Mouse (Mus musculus): ENCODE data around the gene Itgav. TPM values are rescaled to one million over a fixed set of nuclear protein-coding genes. Genes with fewer than 3 reads are reported as not detected.
A peak's percentile ranks its signal among the peaks of the same experiment; 100 is the strongest.

The Itgav gene
- polyA plus RNA-seq (2015; fragmentation: Nextera tagmentation; extraction: Ambion mirVana), result 19.9 and 20.5 TPM in 2 replicates

GRCm38 (mm10) chr2:83723921-83724826, at the start of gene Itgav:
Itgav (plus strand) TSS chr2:83724397.
- Histone ChIP-seq H3K4me3 (ENCODE audit: low read depth, low read length) (peak within 1 kb of the TSS; percentile 56), H3K4me1 (ENCODE audit: control insufficient read depth, insufficient read depth, low read length) (peaks cover 8% of the 10 kb centered on the region), H3K9ac (ENCODE audit: low read depth, low read length) (peak within 1 kb of the TSS; percentile 62), H3K27ac (ENCODE audit: low read length) (peak within 1 kb of the TSS; percentile 72), H3K9me3 (replicated peaks; ENCODE audit: control insufficient read depth, low read length, poor library complexity, severe bottlenecking) (no peaks in the 10 kb centered on the region), H3K4me2 (ENCODE audit: low read length) (peak within 1 kb of the TSS; percentile 93), H3K27me3 (ENCODE audit: control insufficient read depth, insufficient read depth, low read depth, low read length) (no peaks in the 10 kb centered on the region; the same call in 1 of the 2 replicates), H3K36me3 (ENCODE audit: control insufficient read depth, insufficient read depth, low read length) (no peaks in the 10 kb centered on the region)
- WGBS, result under 1% methylated on average over 66 of the region's 84 CpGs
- peak; percentile 96 for ATAC-seq

DNA sequence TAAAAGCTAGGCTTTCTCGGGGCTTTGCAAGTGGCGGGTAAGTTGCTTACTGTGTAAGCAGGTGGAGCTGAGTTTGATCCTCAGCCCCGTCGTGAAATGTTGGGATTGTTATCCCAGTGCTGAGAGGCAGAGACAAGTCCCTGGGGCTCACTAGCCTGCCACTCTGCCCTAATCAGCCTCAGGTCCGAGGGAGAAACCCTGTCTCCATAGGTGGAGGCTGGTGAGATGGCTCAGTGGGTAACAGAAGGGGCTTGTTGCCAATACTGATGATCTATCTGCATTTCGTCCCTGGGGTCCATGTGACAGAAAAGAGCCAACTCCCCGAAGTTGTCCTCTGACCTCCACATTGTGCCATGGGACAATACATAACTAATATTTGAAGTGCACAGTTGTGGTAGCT, 49.8 kb upstream of the Itgav start:
- 0 out of 2 replicates have a peak, but pooled peaks cover 2% of the 10 kb centered on the region for H3K36me3 ChIP-seq (ENCODE audit: control insufficient read depth, insufficient read depth, low read length)
- H3K27me3 ChIP-seq (ENCODE audit: control insufficient read depth, insufficient read depth, low read depth, low read length), result no peaks in the 10 kb centered on the region
- no peak overlapping the region for H3K9ac ChIP-seq (ENCODE audit: low read depth, low read length)
- H3K4me2 ChIP-seq (ENCODE audit: low read length), result no peak overlapping the region
- no peaks in the 10 kb centered on the region for H3K4me1 ChIP-seq (ENCODE audit: control insufficient read depth, insufficient read depth, low read length)
- no peak overlapping the region for H3K4me3 ChIP-seq (ENCODE audit: low read depth, low read length)
- ATAC-seq, result no peak
- WGBS, result 74% methylated on average over 7 of the region's 7 CpGs
- H3K9me3 ChIP-seq (replicated peaks; ENCODE audit: control insufficient read depth, low read length, poor library complexity, severe bottlenecking), result no peaks in the 10 kb centered on the region
- no peak overlapping the region for H3K27ac ChIP-seq (ENCODE audit: low read length)

GRCm38 (mm10) chr2:83674896-83675295, 49.3 kb upstream of the Itgav start:
- Histone ChIP-seq H3K27ac (ENCODE audit: low read length) (no peak overlapping the region), H3K27me3 (ENCODE audit: control insufficient read depth, insufficient read depth, low read depth, low read length) (no peaks in the 10 kb centered on the region), H3K4me1 (ENCODE audit: control insufficient read depth, insufficient read depth, low read length) (no peaks in the 10 kb centered on the region), H3K4me3 (ENCODE audit: low read depth, low read length) (no peak overlapping the region), H3K9me3 (replicated peaks; ENCODE audit: control insufficient read depth, low read length, poor library complexity, severe bottlenecking) (no peaks in the 10 kb centered on the region), H3K4me2 (ENCODE audit: low read length) (no peak overlapping the region), H3K9ac (ENCODE audit: low read depth, low read length) (no peak overlapping the region), H3K36me3 (ENCODE audit: control insufficient read depth, insufficient read depth, low read length) (0 out of 2 replicates have a peak, but pooled peaks cover 2% of the 10 kb centered on the region)
- ATAC-seq, result no peak
- 86% methylated on average over 9 of the region's 9 CpGs for WGBS

DNA sequence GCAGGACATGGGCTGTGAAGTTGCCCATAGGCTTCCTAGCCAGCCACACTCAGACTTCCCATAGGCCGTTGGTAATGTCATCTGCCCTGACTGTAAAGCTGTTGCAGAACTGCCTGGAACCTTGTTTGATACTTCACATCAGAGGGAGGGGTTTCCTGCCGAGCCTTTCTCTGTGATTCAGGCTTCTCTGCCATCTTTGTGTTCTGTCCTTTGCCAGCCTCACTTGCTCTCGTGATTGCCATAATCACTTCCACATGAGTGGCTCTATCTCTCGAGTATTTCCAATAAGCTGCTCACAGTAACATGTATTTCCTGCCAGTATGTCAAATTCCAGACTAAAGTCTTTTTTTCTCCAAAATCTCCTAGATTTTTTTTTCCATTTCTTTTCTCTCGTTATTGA, 48.5 kb upstream of the Itgav start:
- no peak overlapping the region for H3K9ac ChIP-seq (ENCODE audit: low read depth, low read length)
- WGBS, result 54% methylated on average over 5 of the region's 5 CpGs
- H3K36me3 ChIP-seq (ENCODE audit: control insufficient read depth, insufficient read depth, low read length), result 0 out of 2 replicates have a peak, but pooled peaks cover 2% of the 10 kb centered on the region
- H3K4me1 ChIP-seq (ENCODE audit: control insufficient read depth, insufficient read depth, low read length), result no peaks in the 10 kb centered on the region
- no peak overlapping the region for H3K4me2 ChIP-seq (ENCODE audit: low read length)
- ATAC-seq, result no peak
- no peaks in the 10 kb centered on the region for H3K27me3 ChIP-seq (ENCODE audit: control insufficient read depth, insufficient read depth, low read depth, low read length)
- no peak overlapping the region for H3K4me3 ChIP-seq (ENCODE audit: low read depth, low read length)
- no peaks in the 10 kb centered on the region for H3K9me3 ChIP-seq (replicated peaks; ENCODE audit: control insufficient read depth, low read length, poor library complexity, severe bottlenecking)
- H3K27ac ChIP-seq (ENCODE audit: low read length), result no peak overlapping the region

DNA sequence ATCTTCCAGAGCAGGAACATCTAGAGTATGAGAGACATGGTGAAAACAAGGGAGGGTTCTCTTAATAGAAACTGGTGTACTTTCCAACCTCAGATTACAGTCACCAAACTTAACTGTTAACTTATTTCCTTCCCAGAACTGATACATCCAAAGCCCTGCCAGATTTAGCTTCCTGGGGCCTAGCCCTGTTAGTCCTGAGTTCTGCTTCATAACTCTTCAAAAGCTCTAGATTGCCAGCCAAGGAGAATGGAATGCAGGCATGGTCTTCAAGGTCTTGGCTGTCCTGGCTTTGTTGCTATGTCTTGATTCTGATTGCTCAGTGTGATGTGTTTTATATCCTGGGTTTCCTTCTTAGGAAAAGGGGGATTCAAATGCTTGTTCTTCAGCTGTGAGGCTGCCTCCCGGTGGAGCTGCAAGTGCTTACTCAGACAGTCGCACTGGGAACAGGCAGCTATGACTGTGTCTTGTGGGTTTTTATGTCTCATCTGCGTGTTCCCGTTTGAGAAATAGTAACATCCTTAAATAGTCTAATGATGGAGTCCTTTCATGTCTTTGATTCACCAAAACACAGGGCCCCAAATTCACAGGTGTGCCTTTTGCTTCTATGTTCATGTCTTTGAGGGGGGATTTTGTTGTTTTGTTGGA, 47.8 kb upstream of the Itgav start:
- WGBS, result 84% methylated on average over 4 of the region's 4 CpGs
- H3K36me3 ChIP-seq (ENCODE audit: control insufficient read depth, insufficient read depth, low read length), result 0 out of 2 replicates have a peak, but pooled peaks cover 5% of the 10 kb centered on the region
- no peak for ATAC-seq
- no peaks in the 10 kb centered on the region for H3K4me1 ChIP-seq (ENCODE audit: control insufficient read depth, insufficient read depth, low read length)
- no peak overlapping the region for H3K4me2 ChIP-seq (ENCODE audit: low read length)
- H3K9ac ChIP-seq (ENCODE audit: low read depth, low read length), result no peak overlapping the region
- H3K27me3 ChIP-seq (ENCODE audit: control insufficient read depth, insufficient read depth, low read depth, low read length), result no peaks in the 10 kb centered on the region
- H3K27ac ChIP-seq (ENCODE audit: low read length), result no peak overlapping the region
- H3K9me3 ChIP-seq (replicated peaks; ENCODE audit: control insufficient read depth, low read length, poor library complexity, severe bottlenecking), result no peaks in the 10 kb centered on the region
- no peak overlapping the region for H3K4me3 ChIP-seq (ENCODE audit: low read depth, low read length)

GRCm38 (mm10) chr2:83681332-83681731, 42.9 kb upstream of the Itgav start:
- H3K9ac ChIP-seq (ENCODE audit: low read depth, low read length), result no peak overlapping the region
- no peak overlapping the region for H3K4me2 ChIP-seq (ENCODE audit: low read length)
- H3K4me1 ChIP-seq (ENCODE audit: control insufficient read depth, insufficient read depth, low read length), result no peaks in the 10 kb centered on the region
- no peak overlapping the region for H3K4me3 ChIP-seq (ENCODE audit: low read depth, low read length)
- H3K9me3 ChIP-seq (replicated peaks; ENCODE audit: control insufficient read depth, low read length, poor library complexity, severe bottlenecking), result no peaks in the 10 kb centered on the region
- WGBS, result 88% methylated on average over 8 of the region's 8 CpGs
- no peak for ATAC-seq
- no peak overlapping the region for H3K27ac ChIP-seq (ENCODE audit: low read length)
- peaks cover 3% of the 10 kb centered on the region; the same call in 1 of the 2 replicates for H3K36me3 ChIP-seq (ENCODE audit: control insufficient read depth, insufficient read depth, low read length)
- H3K27me3 ChIP-seq (ENCODE audit: control insufficient read depth, insufficient read depth, low read depth, low read length), result no peaks in the 10 kb centered on the region

DNA sequence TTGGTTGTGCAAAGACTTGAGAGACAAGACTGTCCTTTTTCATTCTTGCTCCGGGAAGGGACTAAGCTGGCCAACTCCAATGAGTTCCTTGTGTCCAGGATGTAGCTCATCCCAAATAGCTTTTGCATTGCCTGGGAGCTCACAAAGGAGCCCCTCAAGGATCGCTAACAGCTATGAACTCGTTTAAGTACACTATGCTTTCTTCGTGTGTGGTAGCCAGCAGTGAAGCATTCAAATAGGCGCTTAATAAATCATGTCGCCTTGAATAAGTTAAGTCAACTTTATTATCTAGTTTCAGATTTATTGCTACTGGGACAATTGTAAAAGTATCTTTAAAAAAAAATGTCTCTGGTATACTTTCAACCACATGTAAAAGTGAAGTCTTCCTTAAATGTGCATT, 42.4 kb upstream of the Itgav start:
- no peak overlapping the region for H3K9ac ChIP-seq (ENCODE audit: low read depth, low read length)
- ATAC-seq, result no peak
- peaks cover 3% of the 10 kb centered on the region; the same call in 1 of the 2 replicates for H3K36me3 ChIP-seq (ENCODE audit: control insufficient read depth, insufficient read depth, low read length)

DNA sequence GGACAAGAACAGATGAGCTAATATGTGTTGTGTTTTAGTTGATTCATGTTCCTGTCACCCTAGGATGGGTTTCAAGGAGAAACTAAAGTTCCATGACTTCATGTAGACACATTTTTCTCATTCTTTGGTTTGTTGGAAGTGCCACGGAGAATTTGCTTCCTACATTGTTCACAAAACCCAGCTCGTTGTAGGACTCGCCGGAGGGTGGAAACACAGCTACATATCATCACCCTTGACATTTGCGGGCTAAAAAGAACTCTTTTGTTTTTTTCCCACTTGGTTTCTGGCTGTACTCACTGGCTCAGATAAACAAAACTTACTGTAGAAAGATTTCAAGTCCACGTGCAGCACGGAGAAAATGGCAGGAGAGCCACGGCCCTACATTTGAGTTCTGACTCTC, 41.9 kb upstream of the Itgav start:
- Histone ChIP-seq H3K9me3 (replicated peaks; ENCODE audit: control insufficient read depth, low read length, poor library complexity, severe bottlenecking) (no peaks in the 10 kb centered on the region), H3K4me3 (ENCODE audit: low read depth, low read length) (no peak overlapping the region), H3K27ac (ENCODE audit: low read length) (no peak overlapping the region), H3K4me2 (ENCODE audit: low read length) (no peak overlapping the region), H3K27me3 (ENCODE audit: control insufficient read depth, insufficient read depth, low read depth, low read length) (no peaks in the 10 kb centered on the region), H3K9ac (ENCODE audit: low read depth, low read length) (no peak overlapping the region), H3K36me3 (ENCODE audit: control insufficient read depth, insufficient read depth, low read length) (peaks cover 3% of the 10 kb centered on the region; the same call in 1 of the 2 replicates), H3K4me1 (ENCODE audit: control insufficient read depth, insufficient read depth, low read length) (no peaks in the 10 kb centered on the region)
- no peak for ATAC-seq
- WGBS, result 90% methylated on average over 8 of the region's 8 CpGs

More for the DNA sequence above, 42.4 kb upstream of the Itgav start:
- H3K9me3 ChIP-seq (replicated peaks; ENCODE audit: control insufficient read depth, low read length, poor library complexity, severe bottlenecking), result no peaks in the 10 kb centered on the region
- H3K4me2 ChIP-seq (ENCODE audit: low read length), result no peak overlapping the region
- H3K4me1 ChIP-seq (ENCODE audit: control insufficient read depth, insufficient read depth, low read length), result no peaks in the 10 kb centered on the region
- H3K4me3 ChIP-seq (ENCODE audit: low read depth, low read length), result no peak overlapping the region
- no peaks in the 10 kb centered on the region for H3K27me3 ChIP-seq (ENCODE audit: control insufficient read depth, insufficient read depth, low read depth, low read length)
- no peak overlapping the region for H3K27ac ChIP-seq (ENCODE audit: low read length)
- 88% methylated on average over 6 of the region's 6 CpGs for WGBS

Data from midbrain, embryonic 16.5 days (tissue).